In genomic region chr16:85035815-85036214, GRCm38 (mm10) we compare ENCODE assay signal across 28 mouse cellular contexts.
DNase-seq lines count a peak whose midpoint lies in the region; ATAC-seq lines count a peak whose summit lies in the region.
"Had no signal": no experiment of that assay in that cellular context is flagged by ENCODE, and none has a peak within 500 bp of the region (broad histone marks: within the 10 kb centered on the region; RNA-seq: fewer than 3 reads in every experiment).

No protein-coding gene starts in this region.

- H3K4me1 ChIP-seq in heart, embryonic 10.5 days, result peaks cover 12% of the 10 kb centered on the region; the same call in 1 of the 2 replicates
- H3K4me1 ChIP-seq in midbrain, embryonic 15.5 days, result peaks cover 19% of the 10 kb centered on the region
- H3K4me1 ChIP-seq in midbrain, embryonic 10.5 days, result no peaks in the 10 kb centered on the region
- H3K4me1 ChIP-seq in midbrain, embryonic 16.5 days (ENCODE audit: control insufficient read depth, insufficient read depth, low read length), result peaks cover 18% of the 10 kb centered on the region
- no peaks in the 10 kb centered on the region for H3K4me1 ChIP-seq in liver, embryonic 11.5 days (replicated peaks; ENCODE audit: control insufficient read depth, insufficient read depth, low read length)
- H3K4me1 ChIP-seq: intestine, embryonic 15.5 days; liver, embryonic 13.5 days; megakaryocyte, embryonic 14.5 days had no signal

- H3K4me3 ChIP-seq in heart, embryonic 10.5 days, result no peak overlapping the region
- no peak overlapping the region for H3K4me3 ChIP-seq in midbrain, embryonic 15.5 days
- no peak overlapping the region for H3K4me3 ChIP-seq in midbrain, embryonic 10.5 days
- no peak overlapping the region for H3K4me3 ChIP-seq in midbrain, embryonic 16.5 days (ENCODE audit: low read depth, low read length)
- no peak overlapping the region for H3K4me3 ChIP-seq in liver, embryonic 11.5 days (ENCODE audit: low read depth, low read length)
- H3K4me3 ChIP-seq: heart, embryonic 12.5 days; hindbrain, embryonic 15.5 days; intestine, embryonic 15.5 days; liver, embryonic 13.5 days; megakaryocyte, embryonic 14.5 days had no signal

- H3K27ac ChIP-seq in heart, embryonic 10.5 days, result no peak overlapping the region
- no peak overlapping the region for H3K27ac ChIP-seq in midbrain, embryonic 15.5 days
- H3K27ac ChIP-seq in midbrain, embryonic 10.5 days (replicated peaks), result no peak overlapping the region
- H3K27ac ChIP-seq in midbrain, embryonic 16.5 days (ENCODE audit: low read length), result no peak overlapping the region
- H3K27ac ChIP-seq in liver, embryonic 11.5 days (ENCODE audit: low read depth, low read length), result no peak overlapping the region
- H3K27ac ChIP-seq: hindbrain, embryonic 15.5 days; intestine, embryonic 15.5 days; kidney, postnatal 0 days; liver, embryonic 13.5 days had no signal

- 88% methylated on average over 5 of the region's 5 CpGs for whole genome bisulfite sequencing in heart, embryonic 10.5 days
- 77% methylated on average over 5 of the region's 5 CpGs for WGBS in midbrain, embryonic 15.5 days
- WGBS in midbrain, embryonic 10.5 days, result 86% methylated on average over 5 of the region's 5 CpGs
- 80% methylated on average over 5 of the region's 5 CpGs for WGBS in midbrain, embryonic 16.5 days
- WGBS in liver, embryonic 11.5 days, result 80% methylated on average over 5 of the region's 5 CpGs

- H3K27me3 ChIP-seq in heart, embryonic 10.5 days (ENCODE audit: insufficient read depth, poor library complexity, severe bottlenecking), result no peaks in the 10 kb centered on the region
- no peaks in the 10 kb centered on the region for H3K27me3 ChIP-seq in midbrain, embryonic 15.5 days (replicated peaks)
- H3K27me3 ChIP-seq in midbrain, embryonic 10.5 days (ENCODE audit: low read depth, poor library complexity, severe bottlenecking), result no peaks in the 10 kb centered on the region
- no peaks in the 10 kb centered on the region for H3K27me3 ChIP-seq in midbrain, embryonic 16.5 days (ENCODE audit: control insufficient read depth, insufficient read depth, low read depth, low read length)
- no peaks in the 10 kb centered on the region for H3K27me3 ChIP-seq in liver, embryonic 11.5 days (replicated peaks; ENCODE audit: control insufficient read depth, insufficient read depth, low read length)
- H3K27me3 ChIP-seq: heart, embryonic 12.5 days; hindbrain, embryonic 15.5 days; intestine, embryonic 15.5 days; liver, embryonic 13.5 days; megakaryocyte, embryonic 14.5 days had no signal

- no peaks in the 10 kb centered on the region for H3K9me3 ChIP-seq in heart, embryonic 10.5 days
- H3K9me3 ChIP-seq in midbrain, embryonic 15.5 days, result no peaks in the 10 kb centered on the region
- H3K9me3 ChIP-seq in midbrain, embryonic 10.5 days (replicated peaks), result no peaks in the 10 kb centered on the region
- H3K9me3 ChIP-seq in midbrain, embryonic 16.5 days (replicated peaks; ENCODE audit: control insufficient read depth, low read length, poor library complexity, severe bottlenecking), result no peaks in the 10 kb centered on the region
- no peaks in the 10 kb centered on the region for H3K9me3 ChIP-seq in liver, embryonic 11.5 days (ENCODE audit: control insufficient read depth, low read length)
- H3K9me3 ChIP-seq: heart, embryonic 12.5 days; hindbrain, embryonic 15.5 days; intestine, embryonic 15.5 days; liver, embryonic 13.5 days had no signal

- peak; percentile 84 for DNase-seq in heart, adult 11 months
- no peak for DNase-seq in heart, embryonic 10.5 days (ENCODE audit: low spot score)
- DNase-seq in midbrain, embryonic 10.5 days (ENCODE audit: low spot score), result no peak
- DNase-seq in liver, embryonic 11.5 days (ENCODE audit: low spot score), result no peak
- DNase-seq: adrenal gland, adult 2 months; adrenal gland, postnatal 36 days; B cell, adult 2 months; cerebellum, adult 8-10 months; cerebellum, postnatal 25 days; gastrocnemius, postnatal 25 days; heart, adult 18-20 months; heart, postnatal 4 days; kidney, adult 2 months; kidney, postnatal 4 days; layer of hippocampus, postnatal 36 days; left cerebral cortex, postnatal 4 days; liver, embryonic 13.5 days; lung, adult 18-20 months; lung, postnatal 4 days had no signal

- no peak overlapping the region for H3K9ac ChIP-seq in midbrain, embryonic 15.5 days
- H3K9ac ChIP-seq in midbrain, embryonic 16.5 days (ENCODE audit: low read depth, low read length), result no peak overlapping the region
- no peak overlapping the region for H3K9ac ChIP-seq in liver, embryonic 11.5 days (ENCODE audit: low read depth, low read length)
- H3K9ac ChIP-seq: heart, embryonic 12.5 days; hindbrain, embryonic 15.5 days; intestine, embryonic 15.5 days; liver, embryonic 13.5 days had no signal

- H3K36me3 ChIP-seq in heart, embryonic 10.5 days, result peaks cover 30% of the 10 kb centered on the region
- peaks cover 4% of the 10 kb centered on the region; the same call in 1 of the 2 replicates for H3K36me3 ChIP-seq in midbrain, embryonic 15.5 days (replicated peaks)
- H3K36me3 ChIP-seq in midbrain, embryonic 10.5 days, result peaks cover 45% of the 10 kb centered on the region
- peaks cover 8% of the 10 kb centered on the region for H3K36me3 ChIP-seq in midbrain, embryonic 16.5 days (ENCODE audit: control insufficient read depth, insufficient read depth, low read length)
- H3K36me3 ChIP-seq in liver, embryonic 11.5 days (ENCODE audit: control insufficient read depth, insufficient read depth, low read length), result no peaks in the 10 kb centered on the region
- H3K36me3 ChIP-seq: intestine, embryonic 15.5 days; liver, embryonic 13.5 days had no signal

- no peak overlapping the region for H3K4me2 ChIP-seq in midbrain, embryonic 15.5 days
- H3K4me2 ChIP-seq in midbrain, embryonic 16.5 days (ENCODE audit: low read length), result no peak overlapping the region
- no peak overlapping the region for H3K4me2 ChIP-seq in liver, embryonic 11.5 days
- H3K4me2 ChIP-seq: heart, embryonic 12.5 days; hindbrain, embryonic 15.5 days; intestine, embryonic 15.5 days; liver, embryonic 13.5 days had no signal

- ATAC-seq in midbrain, embryonic 15.5 days (replicated peaks), result peak; percentile 51
- ATAC-seq in midbrain, embryonic 16.5 days, result peak; percentile 64
- ATAC-seq in liver, embryonic 11.5 days (replicated peaks; ENCODE audit: low FRiP score), result no peak
- ATAC-seq: activated CD4-positive, CD25-positive, alpha-beta regulatory T cell, adult 4 months; intestine, embryonic 15.5 days; lung, postnatal 0 days had no signal
